In genomic region chr8:71509316-71509715, GRCm38 (mm10) we compare ENCODE assay signal across 14 mouse cellular contexts. TPM values are rescaled to one million over a fixed set of nuclear protein-coding genes. Genes with fewer than 3 reads are reported as not detected.
DNase-seq lines count a peak whose midpoint lies in the region; ATAC-seq lines count a peak whose summit lies in the region.
"Had no signal": no experiment of that assay in that cellular context is flagged by ENCODE, and none has a peak within 500 bp of the region (broad histone marks: within the 10 kb centered on the region; RNA-seq: fewer than 3 reads in every experiment).

No protein-coding gene starts in this region.

- DNase-seq in heart, postnatal 4 days: no peak
- DNase-seq in lung, postnatal 4 days: no peak
- DNase-seq in adrenal gland, postnatal 25 days: no peak
- DNase-seq: cerebellum, postnatal 14 days; thymus, postnatal 25 days had no signal

- peak overlapping the region; percentile 39 for H3K4me3 ChIP-seq in heart, embryonic 11.5 days (ENCODE audit: low read depth, low read length)
- peak overlapping the region; percentile 35; the same call in 1 of the 2 replicates for H3K4me3 ChIP-seq in lung, embryonic 15.5 days
- peak overlapping the region; percentile 6; the same call in 1 of the 2 replicates for H3K4me3 ChIP-seq in heart, embryonic 15.5 days
- no peak overlapping the region for H3K4me3 ChIP-seq in stomach, embryonic 15.5 days (replicated peaks)
- H3K4me3 ChIP-seq: embryonic facial prominence, embryonic 15.5 days; hindbrain, embryonic 12.5 days; megakaryocyte, embryonic 14.5 days had no signal

- H3K27me3 ChIP-seq in heart, embryonic 11.5 days (ENCODE audit: control insufficient read depth, insufficient read depth, low read length): peaks cover 48% of the 10 kb centered on the region
- peaks cover 48% of the 10 kb centered on the region for H3K27me3 ChIP-seq in lung, embryonic 15.5 days
- H3K27me3 ChIP-seq in heart, embryonic 15.5 days: peaks cover 74% of the 10 kb centered on the region
- peaks cover 39% of the 10 kb centered on the region for H3K27me3 ChIP-seq in stomach, embryonic 15.5 days (replicated peaks)

- WGBS in heart, embryonic 11.5 days (ENCODE audit: insufficient replicate concordance): 74% methylated on average over 2 of the region's 2 CpGs
- WGBS in lung, embryonic 15.5 days: 67% methylated on average over 2 of the region's 2 CpGs
- 50% methylated on average over 2 of the region's 2 CpGs for WGBS in heart, embryonic 15.5 days
- 68% methylated on average over 2 of the region's 2 CpGs for WGBS in stomach, embryonic 15.5 days

- H3K4me1 ChIP-seq in heart, embryonic 11.5 days (ENCODE audit: control insufficient read depth, insufficient read depth, low read length): peaks cover 9% of the 10 kb centered on the region
- H3K4me1 ChIP-seq in lung, embryonic 15.5 days: peaks cover 30% of the 10 kb centered on the region
- H3K4me1 ChIP-seq in heart, embryonic 15.5 days (replicated peaks): peaks cover 24% of the 10 kb centered on the region
- 0 out of 2 replicates have a peak, but pooled peaks cover 5% of the 10 kb centered on the region for H3K4me1 ChIP-seq in stomach, embryonic 15.5 days

- H3K9me3 ChIP-seq in heart, embryonic 11.5 days (replicated peaks; ENCODE audit: control insufficient read depth, low read length): no peaks in the 10 kb centered on the region
- no peaks in the 10 kb centered on the region for H3K9me3 ChIP-seq in lung, embryonic 15.5 days
- no peaks in the 10 kb centered on the region for H3K9me3 ChIP-seq in heart, embryonic 15.5 days (replicated peaks)
- H3K9me3 ChIP-seq in stomach, embryonic 15.5 days: no peaks in the 10 kb centered on the region
- H3K9me3 ChIP-seq: embryonic facial prominence, embryonic 15.5 days; hindbrain, embryonic 12.5 days; megakaryocyte, embryonic 14.5 days had no signal

- H3K4me2 ChIP-seq in heart, embryonic 11.5 days: peak overlapping the region; percentile 49
- H3K4me2 ChIP-seq in lung, embryonic 15.5 days: peak overlapping the region; percentile 44
- peak overlapping the region; percentile 22 for H3K4me2 ChIP-seq in heart, embryonic 15.5 days
- H3K4me2 ChIP-seq in stomach, embryonic 15.5 days: peak overlapping the region; percentile 19
- H3K4me2 ChIP-seq: embryonic facial prominence, embryonic 15.5 days; hindbrain, embryonic 12.5 days had no signal

- no peaks in the 10 kb centered on the region for H3K36me3 ChIP-seq in heart, embryonic 11.5 days (ENCODE audit: control insufficient read depth, insufficient read depth, low read length)
- H3K36me3 ChIP-seq in lung, embryonic 15.5 days: no peaks in the 10 kb centered on the region
- no peaks in the 10 kb centered on the region for H3K36me3 ChIP-seq in heart, embryonic 15.5 days
- H3K36me3 ChIP-seq in stomach, embryonic 15.5 days: no peaks in the 10 kb centered on the region
- H3K36me3 ChIP-seq: embryonic facial prominence, embryonic 15.5 days; hindbrain, embryonic 12.5 days had no signal

- no peak overlapping the region for H3K27ac ChIP-seq in heart, embryonic 11.5 days (ENCODE audit: low read depth, low read length)
- no peak overlapping the region for H3K27ac ChIP-seq in lung, embryonic 15.5 days
- H3K27ac ChIP-seq in heart, embryonic 15.5 days: no peak overlapping the region
- no peak overlapping the region for H3K27ac ChIP-seq in stomach, embryonic 15.5 days
- H3K27ac ChIP-seq: embryonic facial prominence, embryonic 15.5 days; hindbrain, embryonic 12.5 days had no signal

- no peak overlapping the region for H3K9ac ChIP-seq in heart, embryonic 11.5 days (ENCODE audit: low read depth, low read length)
- H3K9ac ChIP-seq in lung, embryonic 15.5 days: no peak overlapping the region
- peak overlapping the region; percentile 31; the same call in 1 of the 2 replicates for H3K9ac ChIP-seq in heart, embryonic 15.5 days
- no peak overlapping the region for H3K9ac ChIP-seq in stomach, embryonic 15.5 days
- H3K9ac ChIP-seq: embryonic facial prominence, embryonic 15.5 days; hindbrain, embryonic 12.5 days had no signal

- ATAC-seq in heart, embryonic 11.5 days (replicated peaks; ENCODE audit: insufficient number of reproducible peaks, low FRiP score, low TSS enrichment): no peak
- no peak for ATAC-seq in lung, embryonic 15.5 days (ENCODE audit: borderline replicate concordance, extremely low read depth, low FRiP score, low TSS enrichment)
- no peak for ATAC-seq in heart, embryonic 15.5 days (replicated peaks; ENCODE audit: insufficient number of reproducible peaks, insufficient read depth, low FRiP score, low read depth)
- no peak for ATAC-seq in stomach, embryonic 15.5 days (ENCODE audit: insufficient read depth, low FRiP score, low read depth)
- ATAC-seq in frontal cortex, adult (ENCODE audit: low TSS enrichment): no peak

RNA-seq across cellular contexts. Expression of gene Plvap, which starts 2.2 kb away (rescaled TPM):
- polyA plus RNA-seq in heart, embryonic 11.5 days (2014; fragmentation: Nextera tagmentation; extraction: Ambion mirVana): 148 and 170 TPM in 2 replicates
- 10 to 100 TPM; 35.8 to 43.2 TPM for total RNA-seq in heart, postnatal 4 days (2021)
- polyA plus RNA-seq in lung, embryonic 15.5 days (2015; fragmentation: Nextera tagmentation; extraction: Ambion mirVana): 146 and 147 TPM in 2 replicates
- polyA plus RNA-seq in heart, embryonic 15.5 days (2015; fragmentation: Nextera tagmentation; extraction: Ambion mirVana): 87.2 and 113 TPM in 2 replicates
- polyA plus RNA-seq in stomach, embryonic 15.5 days (2015; fragmentation: Nextera tagmentation; extraction: Ambion mirVana): 84.8 and 90.0 TPM in 2 replicates
- total RNA-seq in adrenal gland, postnatal 25 days (2021): 167 and 192 TPM in 2 replicates

RNA-seq across cellular contexts. Expression of gene Ccdc194, which starts 16.2 kb away (rescaled TPM):
- 0.55 and 1.3 TPM in 2 replicates for polyA plus RNA-seq in heart, embryonic 11.5 days (2014; fragmentation: Nextera tagmentation; extraction: Ambion mirVana)
- under 1 TPM; 0.14 to 0.29 TPM for total RNA-seq in heart, postnatal 4 days (2021)
- polyA plus RNA-seq in lung, embryonic 15.5 days (2015; fragmentation: Nextera tagmentation; extraction: Ambion mirVana): 0.39 and 0.65 TPM in 2 replicates
- 0.30 and 0.48 TPM in 2 replicates for polyA plus RNA-seq in heart, embryonic 15.5 days (2015; fragmentation: Nextera tagmentation; extraction: Ambion mirVana)
- polyA plus RNA-seq in stomach, embryonic 15.5 days (2015; fragmentation: Nextera tagmentation; extraction: Ambion mirVana): 0.27 and 0.49 TPM in 2 replicates
- total RNA-seq in adrenal gland, postnatal 25 days (2021): not detected in 2 replicates
- total RNA-seq: left cerebral cortex, postnatal 36 days had no signal

RNA-seq across cellular contexts. Expression of gene Gtpbp3, which starts 21.4 kb away (rescaled TPM):
- polyA plus RNA-seq in heart, embryonic 11.5 days (2014; fragmentation: Nextera tagmentation; extraction: Ambion mirVana): 4.8 and 5.3 TPM in 2 replicates
- 10 to 100 TPM; 17.8 to 20.1 TPM for total RNA-seq in heart, postnatal 4 days (2021)
- 16.3 and 19.1 TPM in 2 replicates for polyA plus RNA-seq in lung, embryonic 15.5 days (2015; fragmentation: Nextera tagmentation; extraction: Ambion mirVana)
- 10.5 and 11.8 TPM in 2 replicates for polyA plus RNA-seq in heart, embryonic 15.5 days (2015; fragmentation: Nextera tagmentation; extraction: Ambion mirVana)
- 14.6 and 16.1 TPM in 2 replicates for polyA plus RNA-seq in stomach, embryonic 15.5 days (2015; fragmentation: Nextera tagmentation; extraction: Ambion mirVana)
- 26.5 and 28.7 TPM in 2 replicates for total RNA-seq in adrenal gland, postnatal 25 days (2021)

RNA-seq across cellular contexts. Expression of gene Ano8, which starts 23.6 kb away (rescaled TPM):
- 0.90 and 1.4 TPM in 2 replicates for polyA plus RNA-seq in heart, embryonic 11.5 days (2014; fragmentation: Nextera tagmentation; extraction: Ambion mirVana)
- 10 to 100 TPM; 13.5 to 15.4 TPM for total RNA-seq in heart, postnatal 4 days (2021)
- 1.6 and 1.9 TPM in 2 replicates for polyA plus RNA-seq in lung, embryonic 15.5 days (2015; fragmentation: Nextera tagmentation; extraction: Ambion mirVana)
- polyA plus RNA-seq in heart, embryonic 15.5 days (2015; fragmentation: Nextera tagmentation; extraction: Ambion mirVana): 0.81 and 1.9 TPM in 2 replicates
- 1.5 and 1.8 TPM in 2 replicates for polyA plus RNA-seq in stomach, embryonic 15.5 days (2015; fragmentation: Nextera tagmentation; extraction: Ambion mirVana)
- 17.3 and 23.3 TPM in 2 replicates for total RNA-seq in adrenal gland, postnatal 25 days (2021)

RNA-seq across cellular contexts. Expression of gene Bst2, which starts 27.9 kb away (rescaled TPM):
- 4.2 and 17.4 TPM in 2 replicates for polyA plus RNA-seq in heart, embryonic 11.5 days (2014; fragmentation: Nextera tagmentation; extraction: Ambion mirVana)
- 10 to 100 TPM; 12.8 to 13.8 TPM for total RNA-seq in heart, postnatal 4 days (2021)
- 49.7 and 52.0 TPM in 2 replicates for polyA plus RNA-seq in lung, embryonic 15.5 days (2015; fragmentation: Nextera tagmentation; extraction: Ambion mirVana)
- polyA plus RNA-seq in heart, embryonic 15.5 days (2015; fragmentation: Nextera tagmentation; extraction: Ambion mirVana): 34.6 and 45.1 TPM in 2 replicates
- 52.3 and 53.9 TPM in 2 replicates for polyA plus RNA-seq in stomach, embryonic 15.5 days (2015; fragmentation: Nextera tagmentation; extraction: Ambion mirVana)
- 66.0 and 70.2 TPM in 2 replicates for total RNA-seq in adrenal gland, postnatal 25 days (2021)
